Mouse (Mus musculus): ENCODE data around the gene Zdhhc18.

The Zdhhc18 gene

GRCm38 (mm10) chr4:133649989-133650699, at the start of gene Zdhhc18:
Gene Zdhhc18, minus strand, starts transcription at chr4:133650154.
- DNase-seq (ENCODE audit: low read depth, low spot score): peak; percentile 63

- DNase-seq (ENCODE audit: low read depth, low spot score): no peak
These were observed 45.4 kb upstream of the Zdhhc18 start for GRCm38 (mm10) chr4:133695363-133695762.

GRCm38 (mm10) chr4:133690252-133690651, 40.3 kb upstream of the Zdhhc18 start:
- DNase-seq (ENCODE audit: low read depth, low spot score): no peak

- no peak for DNase-seq (ENCODE audit: low read depth, low spot score)
These were observed 38.6 kb upstream of the Zdhhc18 start for GRCm38 (mm10) chr4:133688417-133689067.

- no peak for DNase-seq (ENCODE audit: low read depth, low spot score)
These were observed 37.2 kb upstream of the Zdhhc18 start for GRCm38 (mm10) chr4:133687126-133687525.

- no peak for DNase-seq (ENCODE audit: low read depth, low spot score)
These were observed 36.6 kb upstream of the Zdhhc18 start for GRCm38 (mm10) chr4:133686512-133686911.

- no peak for DNase-seq (ENCODE audit: low read depth, low spot score)
These were observed 30.3 kb upstream of the Zdhhc18 start for GRCm38 (mm10) chr4:133680206-133680786.

- no peak for DNase-seq (ENCODE audit: low read depth, low spot score)
These were observed 29.7 kb upstream of the Zdhhc18 start for GRCm38 (mm10) chr4:133679629-133680028.

GRCm38 (mm10) chr4:133677266-133677665, 27.3 kb upstream of the Zdhhc18 start:
- DNase-seq (ENCODE audit: low read depth, low spot score): no peak

GRCm38 (mm10) chr4:133676189-133676588, 26.2 kb upstream of the Zdhhc18 start:
- DNase-seq (ENCODE audit: low read depth, low spot score): no peak

GRCm38 (mm10) chr4:133675594-133676016, 25.7 kb upstream of the Zdhhc18 start:
- DNase-seq (ENCODE audit: low read depth, low spot score): no peak

GRCm38 (mm10) chr4:133674331-133674695, 24.4 kb upstream of the Zdhhc18 start:
- no peak for DNase-seq (ENCODE audit: low read depth, low spot score)

- no peak for DNase-seq (ENCODE audit: low read depth, low spot score)
These were observed 23.8 kb upstream of the Zdhhc18 start for GRCm38 (mm10) chr4:133673666-133674330.

GRCm38 (mm10) chr4:133672845-133673647, 23.1 kb upstream of the Zdhhc18 start:
- DNase-seq (ENCODE audit: low read depth, low spot score): no peak

- peak; percentile 84 for DNase-seq (ENCODE audit: low read depth, low spot score)
These were observed 22.2 kb upstream of the Zdhhc18 start, which contains the start of gene Pigv for GRCm38 (mm10) chr4:133671881-133672844. Gene Pigv, minus strand, starts transcription at chr4:133672647.

- DNase-seq (ENCODE audit: low read depth, low spot score): peak; percentile 67
These were observed 21.4 kb upstream of the Zdhhc18 start for GRCm38 (mm10) chr4:133671184-133671880.

- DNase-seq (ENCODE audit: low read depth, low spot score): no peak
These were observed 19.8 kb upstream of the Zdhhc18 start for GRCm38 (mm10) chr4:133669652-133670210.

- no peak for DNase-seq (ENCODE audit: low read depth, low spot score)
These were observed 18.6 kb upstream of the Zdhhc18 start for GRCm38 (mm10) chr4:133668537-133668936.

- DNase-seq (ENCODE audit: low read depth, low spot score): no peak
These were observed 16.2 kb upstream of the Zdhhc18 start for GRCm38 (mm10) chr4:133666199-133666598.
